10 mouse cellular contexts compared by ENCODE assay signal in the genomic region with DNA sequence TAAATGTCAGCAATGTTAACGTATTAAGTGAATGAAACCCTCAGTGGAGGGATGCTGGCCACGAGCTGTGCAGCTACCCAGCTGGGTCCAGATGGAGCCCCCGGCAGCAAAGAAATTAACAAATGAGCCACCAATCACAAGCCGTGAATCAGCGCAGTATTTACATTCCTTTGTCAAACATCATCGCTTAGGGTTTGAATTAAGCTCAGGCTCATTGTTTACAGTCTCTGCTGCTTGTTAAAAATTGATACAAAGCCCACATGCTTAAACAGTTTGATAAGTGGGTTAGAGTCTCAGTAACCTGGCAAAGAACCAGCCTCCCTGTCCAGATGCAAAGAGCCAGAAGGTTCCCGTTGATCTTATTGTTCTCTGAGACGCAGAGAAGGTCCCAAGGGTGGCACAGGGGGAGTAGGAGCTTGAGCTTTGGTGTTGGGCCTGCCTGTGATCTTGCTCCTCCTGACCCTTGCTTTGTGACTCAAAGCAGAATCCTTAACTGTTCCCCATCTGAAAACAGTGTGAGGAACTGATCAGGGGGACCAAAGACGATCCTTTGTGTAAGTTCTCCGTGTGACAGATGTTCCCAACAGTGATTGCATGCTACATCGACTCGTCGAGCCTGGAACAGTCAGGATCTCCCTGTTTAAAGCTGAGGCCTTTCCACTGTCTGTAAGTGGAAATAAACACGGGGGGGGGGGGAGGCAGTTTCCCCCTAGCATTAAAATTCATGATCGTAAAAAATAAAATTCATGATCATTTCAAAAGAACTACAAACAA. TPM values are rescaled to one million over a fixed set of nuclear protein-coding genes. Genes with fewer than 3 reads are reported as not detected.
DNase-seq lines count a peak whose midpoint lies in the region; ATAC-seq and TF ChIP-seq lines count a peak whose summit lies in the region.
"Had no signal": no experiment of that assay in that cellular context is flagged by ENCODE, and none has a peak within 500 bp of the region (broad histone marks: within the 10 kb centered on the region; RNA-seq: fewer than 3 reads in every experiment).

No protein-coding gene starts in this region.

- H3K36me3 ChIP-seq in kidney, adult 2 months (ENCODE audit: control insufficient read depth, insufficient read depth, low read length): no peaks in the 10 kb centered on the region
- no peaks in the 10 kb centered on the region for H3K36me3 ChIP-seq in embryonic facial prominence, embryonic 13.5 days
- no peaks in the 10 kb centered on the region for H3K36me3 ChIP-seq in hindbrain, postnatal 0 days (ENCODE audit: insufficient read depth, low read length)
- no peaks in the 10 kb centered on the region for H3K36me3 ChIP-seq in neural tube, embryonic 13.5 days

- no peaks in the 10 kb centered on the region for H3K4me1 ChIP-seq in kidney, adult 2 months (ENCODE audit: control insufficient read depth, insufficient read depth, low read length)
- H3K4me1 ChIP-seq in embryonic facial prominence, embryonic 13.5 days: peaks cover 15% of the 10 kb centered on the region
- peaks cover 14% of the 10 kb centered on the region for H3K4me1 ChIP-seq in hindbrain, postnatal 0 days (ENCODE audit: insufficient read depth, low read length)
- H3K4me1 ChIP-seq in neural tube, embryonic 13.5 days (replicated peaks): peaks cover 40% of the 10 kb centered on the region

- 46% methylated on average over 15 of the region's 15 CpGs for WGBS in kidney, adult 2 months
- 49% methylated on average over 15 of the region's 15 CpGs for WGBS in embryonic facial prominence, embryonic 13.5 days
- whole genome bisulfite sequencing in hindbrain, postnatal 0 days: 22% methylated on average over 15 of the region's 15 CpGs
- 23% methylated on average over 15 of the region's 15 CpGs for WGBS in neural tube, embryonic 13.5 days

- no peak overlapping the region for H3K4me3 ChIP-seq in kidney, adult 2 months (ENCODE audit: insufficient read depth, low read depth, low read length)
- H3K4me3 ChIP-seq in embryonic facial prominence, embryonic 13.5 days: no peak overlapping the region
- H3K4me3 ChIP-seq in hindbrain, postnatal 0 days (ENCODE audit: low read length): no peak overlapping the region
- H3K4me3 ChIP-seq in neural tube, embryonic 13.5 days: no peak overlapping the region

- H3K4me2 ChIP-seq in embryonic facial prominence, embryonic 13.5 days: no peak overlapping the region
- H3K4me2 ChIP-seq in hindbrain, postnatal 0 days (ENCODE audit: low read depth, low read length): no peak overlapping the region
- no peak overlapping the region for H3K4me2 ChIP-seq in neural tube, embryonic 13.5 days

- no peak overlapping the region for H3K9ac ChIP-seq in embryonic facial prominence, embryonic 13.5 days
- no peak overlapping the region for H3K9ac ChIP-seq in hindbrain, postnatal 0 days (replicated peaks; ENCODE audit: low read length)
- H3K9ac ChIP-seq in neural tube, embryonic 13.5 days: no peak overlapping the region
- H3K9ac ChIP-seq: liver, postnatal 0 days had no signal

- no peak for ATAC-seq in embryonic facial prominence, embryonic 13.5 days (ENCODE audit: insufficient number of reproducible peaks, insufficient read depth, low FRiP score, low TSS enrichment, low read depth)
- ATAC-seq in hindbrain, postnatal 0 days: no peak
- peak; percentile 45 for ATAC-seq in neural tube, embryonic 13.5 days (ENCODE audit: low read depth)
- ATAC-seq: liver, postnatal 0 days had no signal

- DNase-seq in kidney, postnatal 14 days: peak; percentile 5
- DNase-seq in kidney, adult 2 months: no peak
- peak; percentile 23 for DNase-seq in hindbrain, postnatal 0 days (ENCODE audit: low spot score)
- no peak for DNase-seq in spleen, postnatal 4 days (ENCODE audit: low spot score in 2 of 2)
- DNase-seq in layer of hippocampus, postnatal 36 days: no peak
- DNase-seq in heart, adult 18-20 months: no peak
- DNase-seq: cerebellum, adult 2 months; liver, postnatal 0 days had no signal

- H3K27ac ChIP-seq in kidney, adult 2 months (ENCODE audit: insufficient read depth, low read depth, low read length): no peak overlapping the region
- 0 out of 2 replicates have a peak overlapping the region, but pooled peaks have one; percentile 44 for H3K27ac ChIP-seq in embryonic facial prominence, embryonic 13.5 days
- H3K27ac ChIP-seq in hindbrain, postnatal 0 days: no peak overlapping the region
- peak overlapping the region; percentile 78 for H3K27ac ChIP-seq in neural tube, embryonic 13.5 days (replicated peaks)

- H3K27me3 ChIP-seq in kidney, adult 2 months (replicated peaks; ENCODE audit: control insufficient read depth, insufficient read depth, low read length): no peaks in the 10 kb centered on the region
- H3K27me3 ChIP-seq in embryonic facial prominence, embryonic 13.5 days: no peaks in the 10 kb centered on the region
- H3K27me3 ChIP-seq in hindbrain, postnatal 0 days (ENCODE audit: insufficient read depth, low read length): peaks cover 5% of the 10 kb centered on the region; the same call in 1 of the 2 replicates
- H3K27me3 ChIP-seq in neural tube, embryonic 13.5 days: no peaks in the 10 kb centered on the region

- no peaks in the 10 kb centered on the region for H3K9me3 ChIP-seq in embryonic facial prominence, embryonic 13.5 days
- no peaks in the 10 kb centered on the region for H3K9me3 ChIP-seq in hindbrain, postnatal 0 days (ENCODE audit: low read length)
- H3K9me3 ChIP-seq in neural tube, embryonic 13.5 days: no peaks in the 10 kb centered on the region

- TF ChIP-seq CTCF in kidney, adult 2 months (conservative IDR thresholded peaks at IDR 0.05; ENCODE audit: insufficient read depth, insufficient read length, low read depth, low read length): no peak
- no peak for TF ChIP-seq CTCF in hindbrain, postnatal 0 days (IDR thresholded peaks at IDR 0.05; ENCODE audit: low read depth)

- TF ChIP-seq POLR2A in kidney, adult 2 months (IDR thresholded peaks at IDR 0.05; ENCODE audit: low read depth, low read length): no peak

RNA-seq across cellular contexts. Expression of gene Cdhr3, which starts 9.9 kb away (rescaled TPM):
- not detected in 2 replicates for polyA plus RNA-seq in kidney, adult 2 months (2012; rRNA removed)
- not detected in 2 replicates for polyA plus RNA-seq in embryonic facial prominence, embryonic 13.5 days (2015; fragmentation: Nextera tagmentation; extraction: Ambion mirVana)
- 0.04 and 0.89 TPM in 2 replicates for total RNA-seq in hindbrain, postnatal 0 days (2014; rRNA removed)
- polyA plus RNA-seq in hindbrain, postnatal 0 days (2015; fragmentation: Nextera tagmentation; extraction: Ambion mirVana): 0.53 and 0.81 TPM in 2 replicates
- polyA plus RNA-seq in neural tube, embryonic 13.5 days (2015; fragmentation: Nextera tagmentation; extraction: Ambion mirVana): 0.18 and 0.33 TPM in 2 replicates
- 1 to 10 TPM in 1 of 2 experiments, under 1 TPM in 1; 0.94 to 1.4 TPM for total RNA-seq in layer of hippocampus, postnatal 36 days (2021)
- total RNA-seq in heart, adult 18-20 months (2021): under 1 TPM; 0.27 to 0.87 TPM
- polyA plus RNA-seq: liver, postnatal 0 days had no signal

RNA-seq across cellular contexts. Expression of gene Atxn7l1, which starts 45.0 kb away (rescaled TPM):
- polyA plus RNA-seq in kidney, adult 2 months (2012; rRNA removed): 22.0 and 23.7 TPM in 2 replicates
- 15.4 and 16.4 TPM in 2 replicates for polyA plus RNA-seq in embryonic facial prominence, embryonic 13.5 days (2015; fragmentation: Nextera tagmentation; extraction: Ambion mirVana)
- total RNA-seq in hindbrain, postnatal 0 days (2014; rRNA removed): 19.2 and 24.9 TPM in 2 replicates
- polyA plus RNA-seq in hindbrain, postnatal 0 days (2015; fragmentation: Nextera tagmentation; extraction: Ambion mirVana): 15.8 TPM in 2 replicates
- polyA plus RNA-seq in neural tube, embryonic 13.5 days (2015; fragmentation: Nextera tagmentation; extraction: Ambion mirVana): 22.1 and 23.3 TPM in 2 replicates
- 10 to 100 TPM; 56.3 to 64.5 TPM for total RNA-seq in layer of hippocampus, postnatal 36 days (2021)
- total RNA-seq in heart, adult 18-20 months (2021): 10 to 100 TPM; 16.9 to 17.4 TPM

Comparison
In these comparisons a context has a peak if more than half of its experiments do, and no peak if none do; other contexts are left out.
1. DNase-seq: peak in kidney, postnatal 14 days (single experiment) and hindbrain, postnatal 0 days (single experiment); none in kidney, adult 2 months (single experiment), spleen, postnatal 4 days (0 of 2), layer of hippocampus, postnatal 36 days (0 of 2) and heart, adult 18-20 months (0 of 2).
2. H3K27ac ChIP-seq: peak in embryonic facial prominence, embryonic 13.5 days (single experiment) and neural tube, embryonic 13.5 days (single experiment); none in kidney, adult 2 months (single experiment) and hindbrain, postnatal 0 days (single experiment).